Mouse (Mus musculus) C2C12 (cell line): ENCODE measurements around the gene Fundc1. TPM values are rescaled to one million over a fixed set of nuclear protein-coding genes. Genes with fewer than 3 reads are reported as not detected.

Experiments
- H3K27me3 ChIP-seq: one replicate; pipeline ENCODE4 v1.6.1; 2011; ENCODE audit not compliant: control insufficient read depth, insufficient read depth, insufficient read length
- H3K36me3 ChIP-seq: one replicate; pipeline ENCODE4 v1.6.1; 2011; ENCODE audit not compliant: control insufficient read depth, insufficient read depth
- H3K4me3 ChIP-seq: one replicate; pipeline ENCODE4 v1.5.1; 2011; ENCODE audit warnings: mild to moderate bottlenecking, control low read depth; ENCODE audit not compliant: poor library complexity, insufficient read depth, severe bottlenecking
- H3K79me2 ChIP-seq: one replicate; pipeline ENCODE4 v1.6.1; 2011; ENCODE audit not compliant: control insufficient read depth, insufficient read depth
- H3K79me3 ChIP-seq: one replicate; pipeline ENCODE4 v1.6.1; 2011; ENCODE audit warnings: low read depth, control low read depth
- H3ac ChIP-seq: one replicate; pipeline ENCODE3; 2011; ENCODE audit warnings: low read depth; ENCODE audit not compliant: control insufficient read depth, insufficient read length
- CEBPB ChIP-seq: IDR thresholded peaks from one replicate; pipeline ENCODE4 v1.6.1; 2011; ENCODE audit warnings: low read depth, mild to moderate bottlenecking, control low read depth, moderate library complexity
- CTCF ChIP-seq: IDR thresholded peaks from one replicate; pipeline ENCODE4 v1.5.1; 2011; ENCODE audit not compliant: control insufficient read depth, insufficient read depth, insufficient read length
- FOSL1 ChIP-seq: IDR thresholded peaks from one replicate; pipeline ENCODE4 v1.8.0; 2011; ENCODE audit warnings: mild to moderate bottlenecking, low read length; ENCODE audit not compliant: poor library complexity, insufficient read depth, severe bottlenecking
- MAX ChIP-seq: IDR thresholded peaks from one replicate; pipeline ENCODE4 v1.6.1; 2011; ENCODE audit warnings: mild to moderate bottlenecking, control low read depth
- MYOD1 ChIP-seq: IDR thresholded peaks from one replicate; pipeline ENCODE4 v1.6.1; 2011; ENCODE audit warnings: low read depth; ENCODE audit not compliant: control insufficient read depth, insufficient read length
- MYOG ChIP-seq: IDR thresholded peaks from one replicate; pipeline ENCODE4 v1.6.1; 2011; ENCODE audit not compliant: control insufficient read depth, insufficient read length; ENCODE audit errors: extremely low read depth
- USF1 ChIP-seq: IDR thresholded peaks from one replicate; pipeline ENCODE4 v1.6.1; 2011; ENCODE audit warnings: low read depth, mild to moderate bottlenecking, control low read depth, moderate library complexity
- long read RNA-seq, 2 experiments: library from polyadenylated mRNA; unstranded; transcript quantifications; one replicate each; pipeline ENCODE4 v2.0.0; 2019 to 2020
- polyA plus RNA-seq: library from polyadenylated mRNA; unstranded; fragments of >200 nt; fragmentation: generic; extraction: Trizol; gene quantifications from one replicate; pipeline ENCODE4 v1.2.1, GENCODE M21; 2012; ENCODE audit warnings: missing spikeins

Gene Fundc1
- 8.4 TPM for polyA plus RNA-seq
- long read RNA-seq, experiment 1, transcript Fundc1-201 (5 exons, 1,983 nt): major isoform, 51 of 56 reads
- long read RNA-seq, experiment 1, partial matches to known transcripts: 0 of 56 reads
- long read RNA-seq, experiment 1, other reads (novel, unspliced or antisense): 2 of 56 reads
- long read RNA-seq, experiment 2, transcript Fundc1-205 (4 exons, 1,032 nt): minor isoform, 7 of 107 reads
- long read RNA-seq, experiment 2, transcript Fundc1-201 (5 exons, 1,983 nt): major isoform, 97 of 107 reads
- long read RNA-seq, experiment 2, partial matches to known transcripts: 0 of 107 reads
- long read RNA-seq, experiment 2, other reads (novel, unspliced or antisense): 2 of 107 reads

GRCm38 (mm10) chrX:17571621-17572459 is at the start of gene Fundc1:
Gene Fundc1 (minus strand): TSS chrX:17572325.
- Histone ChIP-seq H3K79me2 (no peaks in the 10 kb centered on the region), H3K4me3 (peak within 1 kb of the TSS; percentile 36), H3ac (peak within 1 kb of the TSS; percentile 63), H3K79me3 (peaks cover 3% of the 10 kb centered on the region), H3K36me3 (no peaks in the 10 kb centered on the region), H3K27me3 (no peaks in the 10 kb centered on the region)
- TF ChIP-seq FOSL1 (no peak), CEBPB (no peak), CTCF (no peak), USF1 (no peak), MYOD1 (no peak), MYOG (no peak)

- Histone ChIP-seq H3K4me3 (no peak overlapping the region), H3ac (no peak overlapping the region), H3K27me3 (no peaks in the 10 kb centered on the region), H3K79me2 (no peaks in the 10 kb centered on the region), H3K79me3 (no peaks in the 10 kb centered on the region), H3K36me3 (no peaks in the 10 kb centered on the region)
- no peak for TF ChIP-seq MYOG
- TF ChIP-seq MYOD1: no peak
- TF ChIP-seq CEBPB: no peak
- no peak for TF ChIP-seq FOSL1
- no peak for TF ChIP-seq MAX
- no peak for TF ChIP-seq CTCF
- no peak for TF ChIP-seq USF1
These were observed 39.1 kb upstream of the Fundc1 start for GRCm38 (mm10) chrX:17611253-17611652.

- Histone ChIP-seq H3K27me3 (no peaks in the 10 kb centered on the region), H3K79me3 (no peaks in the 10 kb centered on the region), H3ac (no peak overlapping the region), H3K79me2 (no peaks in the 10 kb centered on the region), H3K4me3 (no peak overlapping the region), H3K36me3 (no peaks in the 10 kb centered on the region)
- TF ChIP-seq CEBPB (no peak), MAX (no peak), MYOG (no peak), USF1 (no peak), FOSL1 (no peak), CTCF (no peak), MYOD1 (no peak)
These were observed 36.6 kb upstream of the Fundc1 start for GRCm38 (mm10) chrX:17608763-17609162.

- TF ChIP-seq FOSL1 (no peak), CEBPB (no peak), MYOD1 (no peak), USF1 (no peak), MYOG (no peak), MAX (no peak), CTCF (no peak)
These were observed 35.5 kb upstream of the Fundc1 start for GRCm38 (mm10) chrX:17607668-17608067.

GRCm38 (mm10) chrX:17593331-17593730 is 21.2 kb upstream of the Fundc1 start:
- no peaks in the 10 kb centered on the region for H3K27me3 ChIP-seq
- no peaks in the 10 kb centered on the region for H3K36me3 ChIP-seq
- H3K4me3 ChIP-seq: no peak overlapping the region
- H3ac ChIP-seq: no peak overlapping the region
- TF ChIP-seq MYOG (no peak), MAX (no peak), CEBPB (no peak), MYOD1 (no peak), CTCF (no peak), USF1 (no peak), FOSL1 (no peak)
- H3K79me3 ChIP-seq: no peaks in the 10 kb centered on the region
- no peaks in the 10 kb centered on the region for H3K79me2 ChIP-seq

More at GRCm38 (mm10) chrX:17607668-17608067, 35.5 kb upstream of the Fundc1 start:
- Histone ChIP-seq H3K36me3 (no peaks in the 10 kb centered on the region), H3K79me2 (no peaks in the 10 kb centered on the region), H3ac (no peak overlapping the region), H3K4me3 (no peak overlapping the region), H3K79me3 (no peaks in the 10 kb centered on the region), H3K27me3 (no peaks in the 10 kb centered on the region)
